11 mouse cellular contexts compared by ENCODE assay signal in genomic region chr2:167658712-167659111, GRCm38 (mm10). TPM values are rescaled to one million over a fixed set of nuclear protein-coding genes. Genes with fewer than 3 reads are reported as not detected.
DNase-seq lines count a peak whose midpoint lies in the region; ATAC-seq lines count a peak whose summit lies in the region.
"Had no signal": no experiment of that assay in that cellular context is flagged by ENCODE, and none has a peak within 500 bp of the region (broad histone marks: within the 10 kb centered on the region; RNA-seq: fewer than 3 reads in every experiment).

No protein-coding gene starts in this region.

- H3K4me1 ChIP-seq in hindbrain, embryonic 13.5 days (replicated peaks), result peaks cover 47% of the 10 kb centered on the region
- peaks cover 16% of the 10 kb centered on the region for H3K4me1 ChIP-seq in hindbrain, embryonic 14.5 days (replicated peaks; ENCODE audit: control insufficient read depth, insufficient read depth, low read length)
- H3K4me1 ChIP-seq in neural tube, embryonic 13.5 days (replicated peaks), result peaks cover 39% of the 10 kb centered on the region
- peaks cover 40% of the 10 kb centered on the region for H3K4me1 ChIP-seq in neural tube, embryonic 15.5 days
- H3K4me1 ChIP-seq in limb, embryonic 12.5 days (replicated peaks), result peaks cover 30% of the 10 kb centered on the region

- 81% methylated on average over 11 of the region's 11 CpGs for WGBS in hindbrain, embryonic 13.5 days
- WGBS in hindbrain, embryonic 14.5 days, result 88% methylated on average over 11 of the region's 11 CpGs
- WGBS in neural tube, embryonic 13.5 days, result 79% methylated on average over 11 of the region's 11 CpGs
- 81% methylated on average over 11 of the region's 11 CpGs for WGBS in neural tube, embryonic 15.5 days
- 74% methylated on average over 11 of the region's 11 CpGs for WGBS in limb, embryonic 12.5 days

- H3K4me2 ChIP-seq in hindbrain, embryonic 13.5 days, result peak overlapping the region; percentile 92; the same call in 1 of the 2 replicates
- H3K4me2 ChIP-seq in hindbrain, embryonic 14.5 days (replicated peaks), result no peak overlapping the region
- no peak overlapping the region for H3K4me2 ChIP-seq in neural tube, embryonic 13.5 days
- no peak overlapping the region for H3K4me2 ChIP-seq in neural tube, embryonic 15.5 days
- H3K4me2 ChIP-seq in limb, embryonic 12.5 days, result peak overlapping the region; percentile 98

- H3K4me3 ChIP-seq in hindbrain, embryonic 13.5 days, result no peak overlapping the region
- H3K4me3 ChIP-seq in hindbrain, embryonic 14.5 days (replicated peaks; ENCODE audit: low read length), result no peak overlapping the region
- no peak overlapping the region for H3K4me3 ChIP-seq in neural tube, embryonic 13.5 days
- H3K4me3 ChIP-seq in neural tube, embryonic 15.5 days (replicated peaks), result no peak overlapping the region
- H3K4me3 ChIP-seq in limb, embryonic 12.5 days (replicated peaks), result no peak overlapping the region

- H3K27ac ChIP-seq in hindbrain, embryonic 13.5 days, result no peak overlapping the region
- H3K27ac ChIP-seq in hindbrain, embryonic 14.5 days, result no peak overlapping the region
- no peak overlapping the region for H3K27ac ChIP-seq in neural tube, embryonic 13.5 days (replicated peaks)
- H3K27ac ChIP-seq in neural tube, embryonic 15.5 days (replicated peaks), result no peak overlapping the region
- H3K27ac ChIP-seq in limb, embryonic 12.5 days, result no peak overlapping the region

- DNase-seq in hindbrain, embryonic 14.5 days (ENCODE audit: low spot score), result no peak
- no peak for DNase-seq in adrenal gland, adult 2 months
- DNase-seq: gastrocnemius, postnatal 25 days; retina, postnatal 1 day had no signal

- no peak for ATAC-seq in hindbrain, embryonic 13.5 days (ENCODE audit: low FRiP score)
- no peak for ATAC-seq in hindbrain, embryonic 14.5 days (ENCODE audit: low FRiP score)
- no peak for ATAC-seq in neural tube, embryonic 13.5 days (ENCODE audit: low read depth)
- ATAC-seq in neural tube, embryonic 15.5 days (ENCODE audit: low FRiP score), result no peak
- ATAC-seq in limb, embryonic 12.5 days (ENCODE audit: insufficient number of reproducible peaks, insufficient read depth, low FRiP score, low TSS enrichment, low read depth), result no peak
- ATAC-seq in erythroblast, adult 5-6 weeks (replicated peaks; ENCODE audit: low FRiP score, poor library complexity, severe bottlenecking), result no peak
- ATAC-seq: activated CD4-positive, CD25-positive, alpha-beta regulatory T cell, adult 4 months had no signal

- no peaks in the 10 kb centered on the region for H3K9me3 ChIP-seq in hindbrain, embryonic 13.5 days
- no peaks in the 10 kb centered on the region for H3K9me3 ChIP-seq in hindbrain, embryonic 14.5 days (ENCODE audit: control insufficient read depth, low read length)
- H3K9me3 ChIP-seq in neural tube, embryonic 13.5 days, result no peaks in the 10 kb centered on the region
- H3K9me3 ChIP-seq in neural tube, embryonic 15.5 days (replicated peaks), result no peaks in the 10 kb centered on the region
- no peaks in the 10 kb centered on the region for H3K9me3 ChIP-seq in limb, embryonic 12.5 days

- peaks cover 15% of the 10 kb centered on the region for H3K36me3 ChIP-seq in hindbrain, embryonic 13.5 days
- H3K36me3 ChIP-seq in hindbrain, embryonic 14.5 days (replicated peaks; ENCODE audit: control insufficient read depth, insufficient read depth), result 0 out of 2 replicates have a peak, but pooled peaks cover 6% of the 10 kb centered on the region
- peaks cover 21% of the 10 kb centered on the region; the same call in 1 of the 2 replicates for H3K36me3 ChIP-seq in neural tube, embryonic 13.5 days
- 0 out of 2 replicates have a peak, but pooled peaks cover 3% of the 10 kb centered on the region for H3K36me3 ChIP-seq in neural tube, embryonic 15.5 days
- H3K36me3 ChIP-seq in limb, embryonic 12.5 days, result peaks cover 29% of the 10 kb centered on the region

- H3K27me3 ChIP-seq in hindbrain, embryonic 13.5 days, result peaks cover 15% of the 10 kb centered on the region; the same call in 1 of the 2 replicates
- H3K27me3 ChIP-seq in hindbrain, embryonic 14.5 days (ENCODE audit: control insufficient read depth, insufficient read depth, low read length), result no peaks in the 10 kb centered on the region
- peaks cover 12% of the 10 kb centered on the region for H3K27me3 ChIP-seq in neural tube, embryonic 13.5 days
- peaks cover 11% of the 10 kb centered on the region for H3K27me3 ChIP-seq in neural tube, embryonic 15.5 days (replicated peaks)
- H3K27me3 ChIP-seq in limb, embryonic 12.5 days, result peaks cover 7% of the 10 kb centered on the region

- peak overlapping the region; percentile 93 for H3K9ac ChIP-seq in hindbrain, embryonic 13.5 days
- no peak overlapping the region for H3K9ac ChIP-seq in hindbrain, embryonic 14.5 days
- H3K9ac ChIP-seq in neural tube, embryonic 13.5 days, result peak overlapping the region; percentile 31; the same call in 1 of the 2 replicates
- H3K9ac ChIP-seq in neural tube, embryonic 15.5 days (replicated peaks), result no peak overlapping the region
- 0 out of 2 replicates have a peak overlapping the region, but pooled peaks have one; percentile 31 for H3K9ac ChIP-seq in limb, embryonic 12.5 days (replicated peaks)

RNA-seq across cellular contexts. Expression of gene Gm20431, which starts 2.6 kb away (rescaled TPM):
- polyA plus RNA-seq in hindbrain, embryonic 13.5 days (2015; fragmentation: Nextera tagmentation; extraction: Ambion mirVana), result 10.0 and 11.0 TPM in 2 replicates
- 15.5 and 19.8 TPM in 2 replicates for polyA plus RNA-seq in hindbrain, embryonic 14.5 days (2014; fragmentation: Nextera tagmentation; extraction: Ambion mirVana)
- polyA plus RNA-seq in neural tube, embryonic 13.5 days (2015; fragmentation: Nextera tagmentation; extraction: Ambion mirVana), result 9.1 and 9.3 TPM in 2 replicates
- 8.0 and 13.8 TPM in 2 replicates for polyA plus RNA-seq in neural tube, embryonic 15.5 days (2015; fragmentation: Nextera tagmentation; extraction: Ambion mirVana)
- polyA plus RNA-seq in limb, embryonic 12.5 days (2016; fragmentation: Nextera tagmentation; extraction: Ambion mirVana), result 7.5 and 11.9 TPM in 2 replicates
- not detected in 2 replicates for total RNA-seq in erythroblast, adult 5-6 weeks (2015; ENCODE audit: low replicate concordance)
- total RNA-seq in erythroblast, adult 5-6 weeks (2017; ENCODE audit: low replicate concordance), result not detected in 2 replicates
- 10 to 100 TPM; 20.0 to 21.0 TPM for total RNA-seq in adrenal gland, adult 2 months (2021)
- polyA plus RNA-seq in adrenal gland, adult 2 months (2012; rRNA removed), result 31.2 and 38.6 TPM in 2 replicates
- polyA plus RNA-seq: activated CD4-positive, CD25-positive, alpha-beta regulatory T cell, adult 4 months; erythroblast, embryonic 14.5 days had no signal

RNA-seq across cellular contexts. Expression of gene Ube2v1, which starts 26.8 kb away (rescaled TPM):
- 310 and 311 TPM in 2 replicates for polyA plus RNA-seq in hindbrain, embryonic 13.5 days (2015; fragmentation: Nextera tagmentation; extraction: Ambion mirVana)
- 302 and 313 TPM in 2 replicates for polyA plus RNA-seq in hindbrain, embryonic 14.5 days (2014; fragmentation: Nextera tagmentation; extraction: Ambion mirVana)
- polyA plus RNA-seq in neural tube, embryonic 13.5 days (2015; fragmentation: Nextera tagmentation; extraction: Ambion mirVana), result 326 and 340 TPM in 2 replicates
- 351 and 371 TPM in 2 replicates for polyA plus RNA-seq in neural tube, embryonic 15.5 days (2015; fragmentation: Nextera tagmentation; extraction: Ambion mirVana)
- polyA plus RNA-seq in limb, embryonic 12.5 days (2016; fragmentation: Nextera tagmentation; extraction: Ambion mirVana), result 264 and 267 TPM in 2 replicates
- total RNA-seq in erythroblast, adult 5-6 weeks (2015; ENCODE audit: low replicate concordance), result 134 and 176 TPM in 2 replicates
- total RNA-seq in erythroblast, adult 5-6 weeks (2017; ENCODE audit: low replicate concordance), result 150 and 202 TPM in 2 replicates
- total RNA-seq in adrenal gland, adult 2 months (2021), result 100 to 1,000 TPM; 191 to 208 TPM
- 94.4 and 133 TPM in 2 replicates for polyA plus RNA-seq in adrenal gland, adult 2 months (2012; rRNA removed)

RNA-seq across cellular contexts. Expression of gene Cebpb, which starts 30.0 kb away (rescaled TPM):
- polyA plus RNA-seq in hindbrain, embryonic 13.5 days (2015; fragmentation: Nextera tagmentation; extraction: Ambion mirVana), result 0.60 and 0.88 TPM in 2 replicates
- 3.5 and 3.6 TPM in 2 replicates for polyA plus RNA-seq in hindbrain, embryonic 14.5 days (2014; fragmentation: Nextera tagmentation; extraction: Ambion mirVana)
- 2.2 and 2.3 TPM in 2 replicates for polyA plus RNA-seq in neural tube, embryonic 13.5 days (2015; fragmentation: Nextera tagmentation; extraction: Ambion mirVana)
- 2.5 and 3.4 TPM in 2 replicates for polyA plus RNA-seq in neural tube, embryonic 15.5 days (2015; fragmentation: Nextera tagmentation; extraction: Ambion mirVana)
- 3.7 and 4.0 TPM in 2 replicates for polyA plus RNA-seq in limb, embryonic 12.5 days (2016; fragmentation: Nextera tagmentation; extraction: Ambion mirVana)
- total RNA-seq in erythroblast, adult 5-6 weeks (2015; ENCODE audit: low replicate concordance), result 8.8 and 9.0 TPM in 2 replicates
- total RNA-seq in erythroblast, adult 5-6 weeks (2017; ENCODE audit: low replicate concordance), result 7.3 and 14.8 TPM in 2 replicates
- total RNA-seq in adrenal gland, adult 2 months (2021), result 100 to 1,000 TPM; 366 to 466 TPM
- 3,420 and 4,353 TPM in 2 replicates for polyA plus RNA-seq in adrenal gland, adult 2 months (2012; rRNA removed)

RNA-seq across cellular contexts. Expression of gene Tmem189, which starts 30.9 kb away (rescaled TPM):
- polyA plus RNA-seq in hindbrain, embryonic 13.5 days (2015; fragmentation: Nextera tagmentation; extraction: Ambion mirVana), result 30.8 and 33.5 TPM in 2 replicates
- polyA plus RNA-seq in hindbrain, embryonic 14.5 days (2014; fragmentation: Nextera tagmentation; extraction: Ambion mirVana), result 33.9 and 37.5 TPM in 2 replicates
- polyA plus RNA-seq in neural tube, embryonic 13.5 days (2015; fragmentation: Nextera tagmentation; extraction: Ambion mirVana), result 40.1 and 41.9 TPM in 2 replicates
- 41.4 and 44.1 TPM in 2 replicates for polyA plus RNA-seq in neural tube, embryonic 15.5 days (2015; fragmentation: Nextera tagmentation; extraction: Ambion mirVana)
- polyA plus RNA-seq in limb, embryonic 12.5 days (2016; fragmentation: Nextera tagmentation; extraction: Ambion mirVana), result 39.3 and 40.8 TPM in 2 replicates
- total RNA-seq in erythroblast, adult 5-6 weeks (2015; ENCODE audit: low replicate concordance), result 19.6 and 20.8 TPM in 2 replicates
- total RNA-seq in erythroblast, adult 5-6 weeks (2017; ENCODE audit: low replicate concordance), result 23.7 and 52.9 TPM in 2 replicates
- total RNA-seq in adrenal gland, adult 2 months (2021), result 10 to 100 TPM; 29.9 to 30.1 TPM
- polyA plus RNA-seq in adrenal gland, adult 2 months (2012; rRNA removed), result 72.0 and 77.3 TPM in 2 replicates

Comparison
In these comparisons a context has a peak if more than half of its experiments do, and no peak if none do; other contexts are left out.
1. H3K4me2 ChIP-seq: peak in hindbrain, embryonic 13.5 days (single experiment) and limb, embryonic 12.5 days (single experiment); none in hindbrain, embryonic 14.5 days (single experiment), neural tube, embryonic 13.5 days (single experiment) and neural tube, embryonic 15.5 days (single experiment).
2. H3K9ac ChIP-seq: peak in hindbrain, embryonic 13.5 days (single experiment), neural tube, embryonic 13.5 days (single experiment) and limb, embryonic 12.5 days (single experiment); none in hindbrain, embryonic 14.5 days (single experiment) and neural tube, embryonic 15.5 days (single experiment).
3. RNA of gene Cebpb, which starts 30.0 kb away (polyA plus RNA-seq): 3,420 to 4,353 TPM in adrenal gland, adult 2 months; 3.7 to 4.0 TPM in limb, embryonic 12.5 days, 3.5 to 3.6 TPM in hindbrain, embryonic 14.5 days, 2.5 to 3.4 TPM in neural tube, embryonic 15.5 days, 2.2 to 2.3 TPM in neural tube, embryonic 13.5 days and 0.60 to 0.88 TPM in hindbrain, embryonic 13.5 days; every median in the first group is over 100 times any median in the second.